Mouse (Mus musculus) C2C12 (cell line): Measurements from ENCODE around the gene Sel1l2.

Experiments
- CEBPB ChIP-seq: IDR thresholded peaks from one replicate; pipeline ENCODE4 v1.6.1; 2011; ENCODE audit warnings: low read depth, mild to moderate bottlenecking, control low read depth, moderate library complexity
- CTCF ChIP-seq: IDR thresholded peaks from one replicate; pipeline ENCODE4 v1.5.1; 2011; ENCODE audit not compliant: control insufficient read depth, insufficient read depth, insufficient read length
- FOSL1 ChIP-seq: IDR thresholded peaks from one replicate; pipeline ENCODE4 v1.8.0; 2011; ENCODE audit warnings: mild to moderate bottlenecking, low read length; ENCODE audit not compliant: poor library complexity, insufficient read depth, severe bottlenecking
- MAX ChIP-seq: IDR thresholded peaks from one replicate; pipeline ENCODE4 v1.6.1; 2011; ENCODE audit warnings: mild to moderate bottlenecking, control low read depth
- MYOD1 ChIP-seq: IDR thresholded peaks from one replicate; pipeline ENCODE4 v1.6.1; 2011; ENCODE audit warnings: low read depth; ENCODE audit not compliant: control insufficient read depth, insufficient read length
- USF1 ChIP-seq: IDR thresholded peaks from one replicate; pipeline ENCODE4 v1.6.1; 2011; ENCODE audit warnings: low read depth, mild to moderate bottlenecking, control low read depth, moderate library complexity

GRCm38 (mm10) chr2:140242398-140242797 lies 147.1 kb downstream of the Sel1l2 start:
- no peak for TF ChIP-seq CTCF
- no peak for TF ChIP-seq MYOD1
- TF ChIP-seq FOSL1: no peak
- no peak for TF ChIP-seq CEBPB
- TF ChIP-seq USF1: no peak
- TF ChIP-seq MAX: no peak
